Mouse (Mus musculus) bone marrow, adult 2 months (tissue): Measurements from ENCODE around the gene Tbc1d2.

Experiments
- CTCF ChIP-seq: fragments of 200-500 bp; IDR thresholded peaks from 2 replicates; pipeline ENCODE4 v1.5.1; 2011; ENCODE audit warnings: low read length, control low read depth; ENCODE audit not compliant: control insufficient read depth, insufficient read depth
- POLR2A ChIP-seq: fragments of 200-500 bp; IDR thresholded peaks from 2 replicates; pipeline ENCODE4 v1.6.1; 2011; ENCODE audit warnings: low read depth, mild to moderate bottlenecking, control low read depth, low read length, borderline replicate concordance; ENCODE audit not compliant: control insufficient read depth

DNA sequence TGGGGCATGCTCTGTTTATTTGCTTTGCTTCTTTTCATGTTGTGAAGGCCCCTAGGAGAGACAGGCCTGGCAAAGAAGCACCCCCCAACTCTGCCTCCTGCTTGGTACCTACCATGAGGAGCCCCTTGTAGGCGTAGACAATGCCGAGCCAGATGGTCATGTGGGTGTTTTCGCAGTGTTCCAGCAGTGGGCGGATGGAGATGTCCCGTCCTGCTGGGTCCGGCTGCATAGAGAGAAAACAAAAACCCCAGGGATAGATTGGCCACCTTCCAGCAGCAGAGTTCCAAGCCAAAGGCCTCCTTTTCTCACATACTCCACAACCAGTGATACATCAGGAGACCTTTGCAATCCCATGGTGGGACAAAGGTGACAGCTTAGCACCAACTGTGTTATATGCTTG is 34.2 kb upstream of the Tbc1d2 start:
- TF ChIP-seq POLR2A = no peak
- TF ChIP-seq CTCF = no peak
